15 mouse cellular contexts compared by ENCODE assay signal in the genomic region with DNA sequence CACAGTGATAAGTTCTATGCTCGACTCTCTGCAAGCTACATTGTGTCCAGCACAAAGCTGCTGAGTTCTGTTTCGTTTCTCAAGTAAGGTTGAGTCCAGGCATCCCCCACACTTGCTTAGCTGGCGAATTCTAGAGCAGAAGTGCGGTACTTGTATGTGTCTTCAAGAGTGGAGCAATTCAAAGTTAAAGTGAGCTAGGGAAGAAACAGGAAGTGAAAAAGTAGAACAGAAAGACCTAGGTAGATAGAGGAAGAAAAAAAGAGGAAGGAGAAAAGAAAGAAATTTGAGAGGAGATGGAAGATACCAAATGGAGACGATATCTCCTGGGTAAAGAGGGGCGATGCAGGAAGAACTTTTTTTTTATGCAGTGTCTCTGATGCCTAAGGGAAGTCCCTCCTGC. TPM values are rescaled to one million over a fixed set of nuclear protein-coding genes. Genes with fewer than 3 reads are reported as not detected.
DNase-seq lines count a peak whose midpoint lies in the region; ATAC-seq and TF ChIP-seq lines count a peak whose summit lies in the region.
"Had no signal": no experiment of that assay in that cellular context is flagged by ENCODE, and none has a peak within 500 bp of the region (broad histone marks: within the 10 kb centered on the region; RNA-seq: fewer than 3 reads in every experiment).

No protein-coding gene starts in this region.

- no peaks in the 10 kb centered on the region for H3K9me3 ChIP-seq in heart, postnatal 0 days (replicated peaks; ENCODE audit: control insufficient read depth, low read length)
- no peaks in the 10 kb centered on the region for H3K9me3 ChIP-seq in heart, embryonic 12.5 days (replicated peaks)
- H3K9me3 ChIP-seq: hindbrain, embryonic 15.5 days had no signal

- H3K27ac ChIP-seq in heart, postnatal 0 days (ENCODE audit: low read depth) = no peak overlapping the region
- no peak overlapping the region for H3K27ac ChIP-seq in heart, embryonic 12.5 days (ENCODE audit: poor library complexity, severe bottlenecking)
- H3K27ac ChIP-seq: hindbrain, embryonic 15.5 days had no signal

- H3K4me3 ChIP-seq in heart, postnatal 0 days (ENCODE audit: low read depth, low read length) = no peak overlapping the region
- no peak overlapping the region for H3K4me3 ChIP-seq in heart, embryonic 12.5 days
- H3K4me3 ChIP-seq: hindbrain, embryonic 15.5 days had no signal

- H3K36me3 ChIP-seq in heart, postnatal 0 days (replicated peaks; ENCODE audit: control insufficient read depth, insufficient read depth, low read length) = no peaks in the 10 kb centered on the region
- no peaks in the 10 kb centered on the region for H3K36me3 ChIP-seq in heart, embryonic 12.5 days
- H3K36me3 ChIP-seq: hindbrain, embryonic 15.5 days had no signal

- WGBS in heart, postnatal 0 days = 49% methylated on average over 6 of the region's 6 CpGs
- 64% methylated on average over 6 of the region's 6 CpGs for WGBS in heart, embryonic 12.5 days

- no peak overlapping the region for H3K9ac ChIP-seq in heart, postnatal 0 days (replicated peaks; ENCODE audit: low read depth, low read length)
- H3K9ac ChIP-seq in heart, embryonic 12.5 days = no peak overlapping the region
- H3K9ac ChIP-seq: hindbrain, embryonic 15.5 days had no signal

- TF ChIP-seq EP300 in heart, postnatal 0 days (IDR thresholded peaks at IDR 0.05; ENCODE audit: low read depth) = no peak

- H3K27me3 ChIP-seq in heart, postnatal 0 days (ENCODE audit: control insufficient read depth, insufficient read depth, low read length) = no peaks in the 10 kb centered on the region
- no peaks in the 10 kb centered on the region for H3K27me3 ChIP-seq in heart, embryonic 12.5 days (replicated peaks)
- H3K27me3 ChIP-seq: hindbrain, embryonic 15.5 days had no signal

- ATAC-seq in heart, postnatal 0 days (ENCODE audit: insufficient read depth, low read depth) = no peak
- ATAC-seq in heart, embryonic 12.5 days (ENCODE audit: insufficient number of reproducible peaks, low FRiP score) = no peak
- ATAC-seq in granulocyte monocyte progenitor cell, adult 5-6 weeks (replicated peaks; ENCODE audit: poor library complexity, severe bottlenecking) = peak; percentile 80

- TF ChIP-seq CTCF in heart, postnatal 0 days (IDR thresholded peaks at IDR 0.05; ENCODE audit: low read depth) = no peak

- peak overlapping the region; percentile 30; the same call in 1 of the 2 replicates for H3K4me2 ChIP-seq in heart, postnatal 0 days (ENCODE audit: low read depth, low read length)
- no peak overlapping the region for H3K4me2 ChIP-seq in heart, embryonic 12.5 days
- H3K4me2 ChIP-seq: hindbrain, embryonic 15.5 days had no signal

- H3K4me1 ChIP-seq in heart, postnatal 0 days (ENCODE audit: control insufficient read depth, insufficient read depth) = no peaks in the 10 kb centered on the region
- no peaks in the 10 kb centered on the region for H3K4me1 ChIP-seq in heart, embryonic 12.5 days (replicated peaks)
- H3K4me1 ChIP-seq: hindbrain, embryonic 15.5 days had no signal

- DNase-seq in heart, postnatal 0 days (ENCODE audit: low spot score) = no peak
- peak; percentile 55 for DNase-seq in testis, postnatal 14 days (ENCODE audit: low spot score)
- no peak for DNase-seq in testis, postnatal 10 days (ENCODE audit: low spot score)
- DNase-seq in telencephalon, adult 2 months (ENCODE audit: low read depth, low spot score) = peak; percentile 36
- no peak for DNase-seq in adrenal gland, postnatal 10 days
- DNase-seq: adrenal gland, postnatal 36 days; cerebellum, adult 18-20 months; embryo, embryonic 11 days; kidney, adult 8-10 months; left cerebral cortex, postnatal 4 days; lung, adult 18-20 months; thymus, postnatal 4 days had no signal

RNA-seq across cellular contexts. Expression of a gene that starts 51.4 kb away (rescaled TPM):
- total RNA-seq in heart, postnatal 0 days (2014; rRNA removed; ENCODE audit: low replicate concordance) = 56.9 and 83.6 TPM in 2 replicates
- polyA plus RNA-seq in heart, postnatal 0 days (2015; fragmentation: Nextera tagmentation; extraction: Ambion mirVana) = 38.3 TPM in 2 replicates
- 79.0 and 81.4 TPM in 2 replicates for polyA plus RNA-seq in heart, embryonic 12.5 days (2016; fragmentation: Nextera tagmentation; extraction: Ambion mirVana)
- total RNA-seq in granulocyte monocyte progenitor cell, adult 5-6 weeks (2014; fragmentation: Nextera tagmentation) = 5.1 TPM in 2 replicates
- total RNA-seq in granulocyte monocyte progenitor cell, adult 5-6 weeks (2017) = 8.5 and 10.1 TPM in 2 replicates
- total RNA-seq in adrenal gland, postnatal 10 days (2021) = 100 to 1,000 TPM; 107 to 149 TPM

Comparison
In these comparisons a context has a peak if more than half of its experiments do, and no peak if none do; other contexts are left out.
1. DNase-seq: peak in testis, postnatal 14 days (single experiment) and telencephalon, adult 2 months (single experiment); none in heart, postnatal 0 days (single experiment), testis, postnatal 10 days (single experiment) and adrenal gland, postnatal 10 days (single experiment).